8 mouse cellular contexts compared by ENCODE assay signal in genomic region chr4:130107065-130107443, GRCm38 (mm10). TPM values are rescaled to one million over a fixed set of nuclear protein-coding genes. Genes with fewer than 3 reads are reported as not detected.
A peak's percentile ranks its signal among the peaks of the same experiment; 100 is the strongest.
DNase-seq lines count a peak whose midpoint lies in the region; ATAC-seq and TF ChIP-seq lines count a peak whose summit lies in the region.

No protein-coding gene starts in this region.

- H3K27ac ChIP-seq in kidney, embryonic 14.5 days (ENCODE audit: low read depth, low read length) = no peak overlapping the region
- peak overlapping the region; percentile 12 for H3K27ac ChIP-seq in bone marrow, adult 2 months (ENCODE audit: control insufficient read depth, insufficient read depth, low read depth, low read length, poor library complexity)
- peak overlapping the region; percentile 69 for H3K27ac ChIP-seq in hindbrain, embryonic 13.5 days
- peak overlapping the region; percentile 54 for H3K27ac ChIP-seq in midbrain, embryonic 13.5 days

- peak overlapping the region; percentile 57 for H3K4me2 ChIP-seq in kidney, embryonic 14.5 days (replicated peaks; ENCODE audit: low read depth, low read length)
- H3K4me2 ChIP-seq in hindbrain, embryonic 13.5 days = peak overlapping the region; percentile 76
- H3K4me2 ChIP-seq in midbrain, embryonic 13.5 days (replicated peaks) = peak overlapping the region; percentile 82

- H3K36me3 ChIP-seq in kidney, embryonic 14.5 days (ENCODE audit: control insufficient read depth, insufficient read depth, low read length) = no peaks in the 10 kb centered on the region
- H3K36me3 ChIP-seq in hindbrain, embryonic 13.5 days = no peaks in the 10 kb centered on the region
- no peaks in the 10 kb centered on the region for H3K36me3 ChIP-seq in midbrain, embryonic 13.5 days

- H3K9ac ChIP-seq in kidney, embryonic 14.5 days (ENCODE audit: low read depth, low read length) = peak overlapping the region; percentile 63
- peak overlapping the region; percentile 73; the same call in 1 of the 2 replicates for H3K9ac ChIP-seq in hindbrain, embryonic 13.5 days
- H3K9ac ChIP-seq in midbrain, embryonic 13.5 days (replicated peaks) = no peak overlapping the region

- DNase-seq in kidney, adult 9 months = no peak
- DNase-seq in T-cell, adult 2 months (ENCODE audit: low spot score) = no peak
- no peak for DNase-seq in spleen, postnatal 36 days (ENCODE audit: low spot score in 2 of 2)
- no peak for DNase-seq in lung, postnatal 10 days

- ATAC-seq in kidney, embryonic 14.5 days (ENCODE audit: low FRiP score, low TSS enrichment) = no peak; the same call in 1 of the 2 replicates
- ATAC-seq in hindbrain, embryonic 13.5 days (ENCODE audit: low FRiP score) = peak; percentile 79
- peak; percentile 69 for ATAC-seq in midbrain, embryonic 13.5 days

- WGBS in kidney, embryonic 14.5 days = 11% methylated on average over 14 of the region's 14 CpGs
- 13% methylated on average over 14 of the region's 14 CpGs for WGBS in bone marrow, adult 2 months
- WGBS in hindbrain, embryonic 13.5 days = 13% methylated on average over 14 of the region's 14 CpGs
- WGBS in midbrain, embryonic 13.5 days = 11% methylated on average over 14 of the region's 14 CpGs

- H3K9me3 ChIP-seq in kidney, embryonic 14.5 days (ENCODE audit: control insufficient read depth, low read length) = 0 out of 2 replicates have a peak, but pooled peaks cover 2% of the 10 kb centered on the region
- peaks cover 5% of the 10 kb centered on the region; the same call in 1 of the 2 replicates for H3K9me3 ChIP-seq in hindbrain, embryonic 13.5 days
- no peaks in the 10 kb centered on the region for H3K9me3 ChIP-seq in midbrain, embryonic 13.5 days

- H3K27me3 ChIP-seq in kidney, embryonic 14.5 days (ENCODE audit: control insufficient read depth, insufficient read depth, low read length) = no peaks in the 10 kb centered on the region
- H3K27me3 ChIP-seq in hindbrain, embryonic 13.5 days = 0 out of 2 replicates have a peak, but pooled peaks cover 9% of the 10 kb centered on the region
- no peaks in the 10 kb centered on the region for H3K27me3 ChIP-seq in midbrain, embryonic 13.5 days

- H3K4me1 ChIP-seq in kidney, embryonic 14.5 days (ENCODE audit: control insufficient read depth, insufficient read depth, low read length) = peaks cover 9% of the 10 kb centered on the region; the same call in 1 of the 2 replicates
- peaks cover 1% of the 10 kb centered on the region; the same call in 1 of the 2 replicates for H3K4me1 ChIP-seq in bone marrow, adult 2 months (ENCODE audit: control insufficient read depth, insufficient read depth, low read length)
- peaks cover 25% of the 10 kb centered on the region for H3K4me1 ChIP-seq in hindbrain, embryonic 13.5 days (replicated peaks)
- peaks cover 17% of the 10 kb centered on the region for H3K4me1 ChIP-seq in midbrain, embryonic 13.5 days (replicated peaks)

- no peak for TF ChIP-seq POLR2A in bone marrow, adult 2 months (IDR thresholded peaks at IDR 0.05; ENCODE audit: borderline replicate concordance, control insufficient read depth, low read depth, low read length)

- no peak for TF ChIP-seq CTCF in bone marrow, adult 2 months (IDR thresholded peaks at IDR 0.05; ENCODE audit: control insufficient read depth, insufficient read depth, low read length)

- peak overlapping the region; percentile 70 for H3K4me3 ChIP-seq in kidney, embryonic 14.5 days (ENCODE audit: low read length)
- H3K4me3 ChIP-seq in bone marrow, adult 2 months (replicated peaks; ENCODE audit: control insufficient read depth, low read depth, low read length) = peak overlapping the region; percentile 82
- H3K4me3 ChIP-seq in hindbrain, embryonic 13.5 days = peak overlapping the region; percentile 68
- peak overlapping the region; percentile 67 for H3K4me3 ChIP-seq in midbrain, embryonic 13.5 days (replicated peaks)

RNA-seq across cellular contexts. Expression of gene Pef1, which starts 4.7 kb away (rescaled TPM):
- polyA plus RNA-seq in kidney, embryonic 14.5 days (2014; fragmentation: Nextera tagmentation; extraction: Ambion mirVana) = 77.3 and 85.9 TPM in 2 replicates
- 23.1 and 32.6 TPM in 2 replicates for polyA plus RNA-seq in bone marrow, adult 2 months (2011; ENCODE audit: insufficient read depth, insufficient read length, low replicate concordance, missing spikeins)
- 65.1 and 65.7 TPM in 2 replicates for polyA plus RNA-seq in hindbrain, embryonic 13.5 days (2015; fragmentation: Nextera tagmentation; extraction: Ambion mirVana)
- 65.3 and 72.0 TPM in 2 replicates for polyA plus RNA-seq in midbrain, embryonic 13.5 days (2015; fragmentation: Nextera tagmentation; extraction: Ambion mirVana)

RNA-seq across cellular contexts. Expression of gene Hcrtr1, which starts 32.1 kb away (rescaled TPM):
- not detected in 2 replicates for polyA plus RNA-seq in kidney, embryonic 14.5 days (2014; fragmentation: Nextera tagmentation; extraction: Ambion mirVana)
- polyA plus RNA-seq in bone marrow, adult 2 months (2011; ENCODE audit: insufficient read depth, insufficient read length, low replicate concordance, missing spikeins) = not detected in 2 replicates
- 0.60 and 1.0 TPM in 2 replicates for polyA plus RNA-seq in hindbrain, embryonic 13.5 days (2015; fragmentation: Nextera tagmentation; extraction: Ambion mirVana)
- polyA plus RNA-seq in midbrain, embryonic 13.5 days (2015; fragmentation: Nextera tagmentation; extraction: Ambion mirVana) = 0.41 and 0.94 TPM in 2 replicates

RNA-seq across cellular contexts. Expression of gene Col16a1, which starts 59.4 kb away (rescaled TPM):
- 27.6 and 28.1 TPM in 2 replicates for polyA plus RNA-seq in kidney, embryonic 14.5 days (2014; fragmentation: Nextera tagmentation; extraction: Ambion mirVana)
- polyA plus RNA-seq in bone marrow, adult 2 months (2011; ENCODE audit: insufficient read depth, insufficient read length, low replicate concordance, missing spikeins) = 3.9 and 8.8 TPM in 2 replicates
- polyA plus RNA-seq in hindbrain, embryonic 13.5 days (2015; fragmentation: Nextera tagmentation; extraction: Ambion mirVana) = 5.8 and 14.3 TPM in 2 replicates
- 2.9 and 3.4 TPM in 2 replicates for polyA plus RNA-seq in midbrain, embryonic 13.5 days (2015; fragmentation: Nextera tagmentation; extraction: Ambion mirVana)
